Mouse (Mus musculus): ENCODE measurements around the gene Aff3. TPM values are rescaled to one million over a fixed set of nuclear protein-coding genes. Genes with fewer than 3 reads are reported as not detected.
A peak's percentile ranks its signal among the peaks of the same experiment; 100 is the strongest.

Gene Aff3
- total and polyA plus RNA-seq, 2 experiments from 2014 or later = 23.1 to 55.6 TPM

DNA sequence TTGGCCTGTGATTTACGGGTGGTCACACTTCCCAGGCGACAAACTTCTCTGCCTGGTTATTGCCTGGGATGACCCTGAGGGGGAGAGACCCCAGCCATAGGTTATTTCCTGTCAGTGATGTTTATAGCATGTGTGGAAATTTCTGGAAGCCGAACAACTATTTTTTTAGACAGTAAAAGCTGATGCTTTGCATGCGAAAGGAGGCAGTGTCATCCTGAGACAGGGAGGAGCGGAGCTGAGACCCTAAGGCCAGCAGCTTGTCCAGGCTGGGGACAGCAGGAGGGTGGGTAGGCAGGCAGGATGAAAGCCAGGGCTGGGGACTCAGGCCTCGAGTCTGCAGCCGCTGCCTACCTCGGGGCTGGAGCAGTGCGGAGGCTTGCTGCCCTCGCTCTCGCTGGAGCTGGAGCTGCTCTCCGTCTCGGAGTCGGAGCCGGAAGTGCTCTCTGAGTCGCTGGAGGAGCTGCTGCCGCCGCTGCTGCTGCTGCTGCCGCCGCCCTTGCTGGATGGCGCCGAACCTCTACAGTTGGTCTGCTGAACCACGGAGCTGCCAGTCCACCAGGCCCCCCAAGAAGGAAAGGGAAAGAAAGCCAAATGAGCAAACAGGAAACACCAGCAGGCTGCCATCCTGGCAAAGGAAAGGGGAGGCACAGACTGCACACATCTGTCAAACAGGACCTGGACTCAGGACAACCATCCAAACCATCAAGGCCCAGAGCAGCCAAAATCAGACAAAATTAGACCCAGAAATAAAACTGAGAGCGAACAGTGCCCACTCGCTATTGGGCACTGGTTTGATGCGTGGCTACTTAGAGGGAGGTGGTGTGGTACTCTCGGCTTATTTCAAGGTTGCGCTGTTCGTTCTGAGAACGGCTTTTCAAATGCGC, 446.6 kb downstream of the Aff3 start:
- WGBS = 71% methylated on average over 31 of the region's 31 CpGs
- ATAC-seq (no peak), DNase-seq (ENCODE audit: low spot score) (no peak)
- no peak for TF ChIP-seq CTCF (IDR thresholded peaks at IDR 0.05; ENCODE audit: low read depth)
- Histone ChIP-seq H3K27me3 (ENCODE audit: insufficient read depth, low read length) (no peaks in the 10 kb centered on the region), H3K4me1 (ENCODE audit: insufficient read depth, low read length) (0 out of 2 replicates have a peak, but pooled peaks cover 2% of the 10 kb centered on the region), H3K36me3 (ENCODE audit: insufficient read depth, low read length) (no peaks in the 10 kb centered on the region), H3K4me2 (ENCODE audit: low read depth, low read length) (peak overlapping the region; percentile 30), H3K9me3 (ENCODE audit: low read length) (no peaks in the 10 kb centered on the region), H3K27ac (peak overlapping the region; percentile 45; the same call in 1 of the 2 replicates), H3K4me3 (ENCODE audit: low read length) (no peak overlapping the region), H3K9ac (replicated peaks; ENCODE audit: low read length) (no peak overlapping the region)

DNA sequence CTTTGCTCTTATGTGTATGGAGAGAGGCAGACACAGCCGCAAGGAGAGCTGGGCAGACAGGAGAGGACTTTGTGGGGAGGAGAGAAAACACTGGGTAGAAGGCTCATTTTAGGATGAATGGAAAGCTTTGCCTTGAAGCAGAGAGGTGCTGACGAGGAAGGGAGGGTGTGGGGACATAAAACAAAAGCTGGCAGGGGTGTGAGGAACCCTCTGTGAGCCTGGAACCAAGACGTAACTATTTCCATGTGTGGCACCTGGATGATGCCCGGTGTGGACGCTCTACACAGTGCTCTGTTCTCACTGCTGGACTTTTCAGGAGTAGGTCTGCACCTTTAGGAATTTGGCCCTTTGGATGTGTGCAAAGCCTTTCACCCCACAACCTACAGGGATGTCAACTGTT, 447.7 kb downstream of the Aff3 start:
- H3K4me3 ChIP-seq (ENCODE audit: low read length) = no peak overlapping the region
- H3K9ac ChIP-seq (replicated peaks; ENCODE audit: low read length) = no peak overlapping the region
- no peak overlapping the region for H3K4me2 ChIP-seq (ENCODE audit: low read depth, low read length)
- no peak for TF ChIP-seq CTCF (IDR thresholded peaks at IDR 0.05; ENCODE audit: low read depth)
- DNase-seq (ENCODE audit: low spot score) (no peak), ATAC-seq (no peak)
- no peaks in the 10 kb centered on the region for H3K9me3 ChIP-seq (ENCODE audit: low read length)
- H3K27ac ChIP-seq = no peak overlapping the region
- no peaks in the 10 kb centered on the region for H3K27me3 ChIP-seq (ENCODE audit: insufficient read depth, low read length)
- WGBS = 80% methylated on average over 5 of the region's 5 CpGs
- 0 out of 2 replicates have a peak, but pooled peaks cover 2% of the 10 kb centered on the region for H3K4me1 ChIP-seq (ENCODE audit: insufficient read depth, low read length)
- no peaks in the 10 kb centered on the region for H3K36me3 ChIP-seq (ENCODE audit: insufficient read depth, low read length)

DNA sequence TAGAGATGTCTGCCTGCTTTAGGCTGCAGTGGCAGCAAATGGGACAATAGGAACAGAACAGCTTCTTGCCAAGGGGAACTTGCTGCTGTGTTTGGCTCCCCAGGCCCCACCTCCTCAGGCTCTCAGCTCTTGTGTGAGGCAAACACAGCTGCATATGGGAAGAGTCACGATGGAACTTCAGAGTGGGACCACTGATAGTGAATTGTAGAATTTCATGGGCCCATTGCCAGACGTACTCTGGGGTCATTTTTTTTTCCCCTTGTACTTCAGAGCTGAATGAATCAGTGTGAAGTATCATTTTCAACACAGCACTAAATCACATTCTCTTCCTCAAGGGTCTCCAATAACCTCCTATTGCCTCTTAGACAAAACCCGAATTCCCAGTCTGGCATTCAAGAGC, 451.4 kb downstream of the Aff3 start:
- TF ChIP-seq CTCF (IDR thresholded peaks at IDR 0.05; ENCODE audit: low read depth) = no peak
- WGBS = 49% methylated on average over 3 of the region's 3 CpGs
- Histone ChIP-seq H3K4me1 (ENCODE audit: insufficient read depth, low read length) (0 out of 2 replicates have a peak, but pooled peaks cover 2% of the 10 kb centered on the region), H3K9me3 (ENCODE audit: low read length) (no peaks in the 10 kb centered on the region), H3K9ac (replicated peaks; ENCODE audit: low read length) (no peak overlapping the region), H3K27me3 (ENCODE audit: insufficient read depth, low read length) (no peaks in the 10 kb centered on the region), H3K27ac (no peak overlapping the region), H3K4me2 (ENCODE audit: low read depth, low read length) (no peak overlapping the region), H3K36me3 (ENCODE audit: insufficient read depth, low read length) (no peaks in the 10 kb centered on the region), H3K4me3 (ENCODE audit: low read length) (no peak overlapping the region)
- DNase-seq (ENCODE audit: low spot score) = no peak
- no peak for ATAC-seq

DNA sequence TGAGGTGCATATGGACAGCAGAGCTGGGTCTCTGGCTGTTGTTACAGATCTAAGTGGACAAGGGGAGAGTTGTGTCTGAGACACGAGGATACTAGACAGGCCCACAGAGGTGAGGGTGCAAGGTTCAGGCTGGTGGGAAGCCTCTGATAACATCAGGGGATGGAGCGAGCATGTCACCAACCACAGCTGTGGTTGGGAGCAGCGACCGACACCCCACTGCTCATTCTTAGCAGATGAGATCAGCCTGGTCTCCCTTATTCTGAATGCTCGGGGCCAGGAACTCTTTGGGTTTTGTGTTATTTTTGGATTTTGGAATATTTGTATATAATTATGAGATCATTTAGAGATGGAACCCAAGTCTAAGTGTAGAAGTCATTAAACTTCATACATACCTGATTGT, 452.4 kb downstream of the Aff3 start:
- 84% methylated on average over 5 of the region's 5 CpGs for WGBS
- Histone ChIP-seq H3K36me3 (ENCODE audit: insufficient read depth, low read length) (no peaks in the 10 kb centered on the region), H3K4me3 (ENCODE audit: low read length) (no peak overlapping the region), H3K27me3 (ENCODE audit: insufficient read depth, low read length) (no peaks in the 10 kb centered on the region), H3K4me1 (ENCODE audit: insufficient read depth, low read length) (0 out of 2 replicates have a peak, but pooled peaks cover 2% of the 10 kb centered on the region), H3K9me3 (ENCODE audit: low read length) (no peaks in the 10 kb centered on the region), H3K4me2 (ENCODE audit: low read depth, low read length) (no peak overlapping the region), H3K9ac (replicated peaks; ENCODE audit: low read length) (no peak overlapping the region), H3K27ac (no peak overlapping the region)
- no peak for TF ChIP-seq CTCF (IDR thresholded peaks at IDR 0.05; ENCODE audit: low read depth)
- DNase-seq (ENCODE audit: low spot score) (no peak), ATAC-seq (no peak)

DNA sequence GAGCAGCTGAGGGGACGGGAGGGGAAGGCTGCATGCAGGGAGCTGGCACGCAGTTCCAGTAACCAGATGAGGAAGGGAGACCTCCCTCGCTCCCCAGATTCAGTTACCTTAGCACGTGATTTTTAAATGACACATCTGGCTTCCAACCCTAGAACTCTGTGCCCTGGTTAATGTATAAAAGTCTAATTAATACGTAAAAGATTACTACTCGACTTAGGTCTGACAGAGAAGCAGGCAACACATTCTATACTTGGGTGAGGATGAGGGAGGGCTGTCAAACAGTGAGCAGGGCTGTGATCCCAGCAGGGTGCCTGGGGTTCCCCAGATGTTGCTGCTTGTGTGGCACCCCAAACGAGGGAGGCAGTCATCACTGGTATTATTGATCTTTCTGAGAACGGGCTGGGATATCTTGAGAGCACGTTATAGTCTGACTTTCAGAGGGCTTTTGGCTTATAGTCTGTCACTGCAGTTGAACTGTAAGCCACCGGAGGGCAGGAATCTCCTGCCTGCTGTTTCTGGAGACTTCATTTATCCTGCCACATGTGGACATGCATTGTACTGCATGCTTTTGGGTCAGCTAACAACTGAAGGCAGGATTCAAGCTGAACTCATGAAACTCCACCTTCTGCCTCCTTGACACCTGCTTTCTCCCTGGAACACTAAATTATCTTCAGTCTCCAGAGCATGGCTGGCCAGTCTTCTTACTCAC, 462.1 kb downstream of the Aff3 start:
- Histone ChIP-seq H3K4me3 (ENCODE audit: low read length) (no peak overlapping the region), H3K9me3 (ENCODE audit: low read length) (no peaks in the 10 kb centered on the region), H3K27ac (no peak overlapping the region), H3K4me2 (ENCODE audit: low read depth, low read length) (no peak overlapping the region), H3K9ac (replicated peaks; ENCODE audit: low read length) (no peak overlapping the region), H3K36me3 (ENCODE audit: insufficient read depth, low read length) (0 out of 2 replicates have a peak, but pooled peaks cover 5% of the 10 kb centered on the region), H3K27me3 (ENCODE audit: insufficient read depth, low read length) (no peaks in the 10 kb centered on the region), H3K4me1 (ENCODE audit: insufficient read depth, low read length) (peaks cover 30% of the 10 kb centered on the region)
- TF ChIP-seq CTCF (IDR thresholded peaks at IDR 0.05; ENCODE audit: low read depth) = peak; percentile 93
- ATAC-seq = 0 out of 2 replicates have a peak, but pooled peaks have one; percentile 36
- 82% methylated on average over 10 of the region's 10 CpGs for WGBS
- DNase-seq (ENCODE audit: low spot score) = peak; percentile 78

DNA sequence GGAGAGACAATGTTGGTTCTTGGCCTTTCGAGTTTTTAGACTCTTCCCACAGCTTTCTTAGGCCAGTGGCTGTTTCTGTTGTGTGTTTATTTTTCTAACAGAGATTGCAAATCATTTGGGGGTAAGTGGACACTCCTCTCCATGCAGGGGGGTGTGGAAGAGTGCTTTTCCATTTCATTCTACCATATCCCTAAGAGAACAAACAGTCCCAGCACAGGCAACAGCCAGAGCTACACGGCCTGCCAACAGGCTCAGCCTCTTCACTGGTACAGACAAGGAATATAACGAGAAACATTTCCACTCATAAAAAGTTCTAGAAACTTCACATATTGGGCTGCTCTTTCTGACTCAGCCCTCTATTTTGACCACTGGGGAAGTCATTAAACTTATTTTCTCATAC, 463.0 kb downstream of the Aff3 start:
- 92% methylated on average over 3 of the region's 3 CpGs for WGBS
- no peaks in the 10 kb centered on the region for H3K27me3 ChIP-seq (ENCODE audit: insufficient read depth, low read length)
- no peak for DNase-seq (ENCODE audit: low spot score)

More for the DNA sequence above, 463.0 kb downstream of the Aff3 start:
- Histone ChIP-seq H3K4me1 (ENCODE audit: insufficient read depth, low read length) (peaks cover 30% of the 10 kb centered on the region), H3K9ac (replicated peaks; ENCODE audit: low read length) (no peak overlapping the region), H3K4me3 (ENCODE audit: low read length) (no peak overlapping the region), H3K36me3 (ENCODE audit: insufficient read depth, low read length) (0 out of 2 replicates have a peak, but pooled peaks cover 5% of the 10 kb centered on the region), H3K4me2 (ENCODE audit: low read depth, low read length) (no peak overlapping the region), H3K27ac (no peak overlapping the region), H3K9me3 (ENCODE audit: low read length) (no peaks in the 10 kb centered on the region)
- TF ChIP-seq CTCF (IDR thresholded peaks at IDR 0.05; ENCODE audit: low read depth) = no peak
- no peak for ATAC-seq

Measured in hindbrain, postnatal 0 days (tissue).